Mouse (Mus musculus) testis, postnatal 14 days (tissue): ENCODE data around the gene Bend5.

Experiments
- DNase-seq: peaks from one replicate; pipeline ENCODE4 v3.0.0; 2021; ENCODE audit warnings: low spot score

Gene Bend5

DNA sequence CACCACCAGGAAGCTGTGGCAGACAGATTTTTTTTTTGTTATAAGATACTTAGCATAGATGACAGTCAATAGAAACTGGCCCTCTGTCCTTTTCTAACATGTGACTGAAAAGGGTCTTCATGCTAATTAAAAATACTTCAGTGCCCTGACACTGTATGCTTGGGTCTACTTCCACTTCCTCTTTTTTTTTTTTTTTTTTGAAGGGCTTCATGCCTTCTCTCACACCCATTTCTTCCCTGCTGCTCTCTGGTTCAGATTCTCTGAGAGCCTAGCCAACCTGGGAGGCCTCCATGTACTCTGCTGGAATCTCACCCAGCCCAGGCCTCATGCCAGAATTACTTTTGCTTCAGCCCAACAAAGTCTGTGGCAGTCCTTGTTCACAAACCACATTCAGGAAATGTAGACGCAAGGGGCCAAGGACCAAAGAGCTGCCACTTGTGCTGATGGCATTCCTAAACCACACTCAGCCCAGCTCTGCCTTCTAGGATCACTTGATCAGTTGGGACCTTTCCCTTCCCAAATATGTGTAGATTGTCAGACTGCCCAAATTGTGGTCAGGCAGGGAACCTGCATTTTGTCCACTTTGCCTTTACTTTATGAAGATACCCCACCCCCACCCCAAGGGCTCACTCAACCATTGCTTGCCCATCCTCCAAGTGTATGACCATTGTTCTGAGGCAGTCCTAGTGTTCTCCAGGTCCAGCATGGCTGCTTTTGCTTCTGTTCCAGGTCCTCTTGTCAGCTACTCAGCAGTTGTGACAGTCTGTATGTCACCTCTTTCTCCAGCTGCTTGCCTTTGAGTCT lies 27.8 kb downstream of the Bend5 start:
- peak; percentile 65 for DNase-seq

DNA sequence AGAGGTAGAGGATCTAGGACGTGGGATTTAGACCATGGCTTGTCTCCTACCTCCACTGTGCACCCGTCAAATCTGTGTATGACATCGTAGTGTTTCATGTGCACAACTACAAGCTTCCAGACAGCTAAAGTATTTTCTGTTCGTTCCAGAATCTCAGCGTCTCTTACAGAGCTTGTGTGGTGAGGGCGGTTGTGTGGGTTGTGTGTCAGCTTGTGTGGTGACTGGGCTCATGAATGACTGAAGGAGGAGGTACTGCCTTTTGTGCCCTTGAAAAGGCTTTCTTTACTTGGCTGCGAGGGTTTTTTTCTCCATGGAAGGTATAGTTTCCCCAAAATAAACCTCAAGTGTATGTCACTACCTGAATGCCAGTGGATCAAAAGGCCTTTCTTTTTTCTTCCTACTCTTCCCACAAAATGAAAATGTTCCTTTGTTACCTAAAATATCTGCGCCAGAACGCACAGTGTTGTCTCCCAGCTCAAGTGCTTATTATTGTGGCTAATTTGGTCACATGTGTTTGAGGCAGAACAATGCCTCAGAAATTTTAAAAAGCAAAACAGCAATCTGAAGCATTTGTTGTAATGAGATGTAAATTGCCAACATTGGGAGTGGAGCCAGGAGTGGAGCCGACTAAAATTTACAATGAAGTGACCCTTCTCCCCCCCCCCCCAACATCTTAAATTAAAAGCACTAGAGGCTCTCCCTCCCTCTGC lies 29.3 kb downstream of the Bend5 start:
- no peak for DNase-seq

- DNase-seq, result no peak
Measured at GRCm38 (mm10) chr4:111444616-111445160, 29.9 kb downstream of the Bend5 start.

DNA sequence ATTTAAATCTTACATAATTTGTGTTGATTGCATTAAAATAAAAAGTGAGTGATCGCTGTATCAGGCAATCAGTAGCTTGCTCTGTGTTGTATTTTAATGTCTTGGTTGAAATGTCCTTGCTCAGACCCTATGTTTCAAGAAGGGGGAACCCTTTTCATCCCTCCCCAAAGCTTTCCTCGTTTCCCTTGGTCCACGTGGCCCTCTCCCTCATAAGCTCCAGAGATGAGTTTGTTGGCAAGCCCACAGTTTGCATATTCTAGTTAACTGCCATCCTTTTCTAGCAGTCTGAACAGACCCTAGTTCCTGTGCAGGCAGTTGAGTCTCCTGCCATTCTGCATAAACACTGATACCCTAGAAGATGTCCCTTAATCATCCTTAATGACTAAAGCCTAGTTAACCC lies 33.1 kb downstream of the Bend5 start:
- DNase-seq, result no peak

- DNase-seq, result no peak
Measured at GRCm38 (mm10) chr4:111448586-111448985, 33.8 kb downstream of the Bend5 start.

- no peak for DNase-seq
Measured at GRCm38 (mm10) chr4:111449442-111450199, 34.8 kb downstream of the Bend5 start.

- no peak for DNase-seq
Measured at GRCm38 (mm10) chr4:111451283-111451918, 36.6 kb downstream of the Bend5 start.

DNA sequence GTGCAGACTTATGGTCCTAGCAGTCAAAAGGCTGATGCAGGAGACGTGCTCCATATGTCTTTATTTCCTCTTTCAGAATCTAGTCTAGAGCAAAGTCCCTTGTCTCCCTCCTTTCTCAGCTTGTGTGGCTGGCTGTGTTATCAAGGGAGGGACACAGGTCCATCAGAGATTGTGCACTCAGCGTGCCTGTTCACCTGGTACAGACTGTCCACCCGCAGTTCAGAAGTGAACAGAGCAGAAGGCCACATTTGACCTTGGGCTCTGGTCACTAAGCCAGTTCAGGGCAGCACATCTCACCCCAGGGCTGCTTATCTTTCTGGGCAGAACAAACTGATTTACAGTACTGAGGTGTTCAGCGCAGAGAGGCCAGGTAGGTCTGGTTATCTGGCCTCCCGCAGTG lies 37.4 kb downstream of the Bend5 start:
- no peak for DNase-seq

DNA sequence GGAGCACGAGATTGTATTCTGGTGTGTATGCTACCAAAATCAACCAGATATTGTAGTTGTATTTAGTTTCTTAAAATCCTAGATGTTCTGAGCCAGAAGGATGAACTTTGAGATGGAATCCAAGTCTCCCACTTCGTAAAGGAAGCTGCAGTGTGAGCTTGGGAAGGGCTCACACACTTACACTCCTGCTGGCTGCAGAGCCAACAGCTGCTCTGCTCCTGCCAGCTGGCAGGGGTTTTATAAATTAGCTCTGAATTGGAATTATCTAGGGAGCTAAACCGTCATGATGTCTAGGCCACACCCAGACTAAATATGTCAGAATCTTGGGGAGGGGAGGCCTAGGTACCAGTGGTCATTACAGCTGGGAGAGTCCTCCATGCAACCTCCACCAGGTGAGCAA lies 38.5 kb downstream of the Bend5 start:
- no peak for DNase-seq

GRCm38 (mm10) chr4:111455621-111456020 lies 40.8 kb downstream of the Bend5 start:
- DNase-seq, result no peak

DNA sequence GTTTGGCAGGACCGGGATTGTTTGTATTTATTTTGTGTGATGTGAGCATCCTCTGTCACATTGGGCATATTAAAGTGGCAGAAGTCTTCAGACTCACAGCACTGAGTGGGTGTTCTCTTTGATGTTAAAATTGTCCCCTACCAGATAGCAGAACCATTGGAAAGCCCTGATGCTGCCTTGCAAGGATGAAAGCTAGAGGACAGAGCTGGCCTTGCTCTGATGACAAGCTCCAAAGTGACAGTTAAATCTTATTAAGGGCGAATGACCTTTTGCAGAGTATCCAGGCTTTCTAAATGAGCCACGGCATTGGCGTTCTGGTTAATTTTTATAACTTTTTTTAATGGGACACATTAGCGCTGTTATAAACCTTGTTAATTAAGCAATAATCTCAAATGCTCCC lies 42.8 kb downstream of the Bend5 start:
- DNase-seq, result no peak

- DNase-seq, result no peak
Measured at GRCm38 (mm10) chr4:111467293-111467773, 52.5 kb downstream of the Bend5 start.

DNA sequence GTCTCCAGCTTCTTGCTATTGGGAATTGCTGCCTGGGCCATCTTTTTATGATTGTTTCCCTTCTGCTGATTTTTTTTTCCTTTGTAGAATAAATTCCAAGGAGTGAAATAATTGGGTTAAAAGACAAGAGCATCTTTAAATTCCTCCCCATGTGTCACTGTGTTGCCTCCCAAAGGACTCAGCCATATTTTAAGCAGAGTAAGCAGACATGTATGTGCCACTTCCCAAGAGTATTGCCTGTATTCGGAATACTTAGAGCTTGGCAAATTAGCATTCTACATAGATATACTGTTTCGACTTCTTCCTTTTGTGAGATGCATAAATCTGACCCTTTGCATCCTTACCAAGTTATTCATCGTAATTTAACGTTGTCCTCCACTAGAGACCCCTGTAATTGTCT lies 53.0 kb downstream of the Bend5 start:
- DNase-seq, result no peak

GRCm38 (mm10) chr4:111469847-111470246 lies 55.0 kb downstream of the Bend5 start:
- DNase-seq, result no peak

DNA sequence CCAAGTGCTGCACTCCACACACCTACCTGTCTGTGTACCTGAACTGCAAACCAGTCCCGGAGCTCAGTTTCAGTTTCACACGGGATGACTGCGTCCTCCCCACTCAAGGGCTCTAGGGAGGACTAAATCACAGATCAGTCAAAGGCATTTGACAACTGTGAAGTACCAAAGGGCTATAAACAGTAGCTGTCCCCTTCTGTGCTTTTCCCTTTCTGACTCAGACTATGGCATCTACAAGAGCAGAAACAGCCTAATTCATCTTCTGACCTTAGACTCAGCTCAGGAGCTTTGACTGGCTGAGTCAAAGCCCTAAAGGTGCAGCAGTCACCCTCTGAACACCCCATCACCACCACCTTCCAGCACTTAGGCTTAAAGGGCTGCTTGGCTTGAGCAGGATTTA lies 56.9 kb downstream of the Bend5 start:
- DNase-seq, result no peak

DNA sequence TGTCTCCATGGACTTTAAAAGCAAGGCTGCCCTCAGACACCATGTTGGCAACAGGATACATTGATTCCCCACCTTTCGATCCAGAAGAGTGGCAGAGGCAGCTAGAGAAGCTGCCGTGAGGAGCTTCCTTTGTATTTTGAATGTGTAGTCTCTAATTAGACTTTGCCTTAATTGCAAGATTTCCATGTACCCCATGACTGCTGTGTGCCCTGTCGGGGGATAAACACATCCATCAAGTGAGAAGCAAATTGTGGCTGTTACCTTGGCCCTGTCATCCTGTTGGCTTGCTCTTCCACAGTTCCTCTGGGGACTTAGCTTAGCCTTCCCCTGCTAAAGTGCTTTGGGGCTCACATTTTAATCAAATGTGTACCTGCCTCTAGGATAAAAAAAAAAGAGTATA lies 57.7 kb downstream of the Bend5 start:
- DNase-seq, result no peak

GRCm38 (mm10) chr4:111473014-111473413 lies 58.2 kb downstream of the Bend5 start:
- DNase-seq, result no peak

DNA sequence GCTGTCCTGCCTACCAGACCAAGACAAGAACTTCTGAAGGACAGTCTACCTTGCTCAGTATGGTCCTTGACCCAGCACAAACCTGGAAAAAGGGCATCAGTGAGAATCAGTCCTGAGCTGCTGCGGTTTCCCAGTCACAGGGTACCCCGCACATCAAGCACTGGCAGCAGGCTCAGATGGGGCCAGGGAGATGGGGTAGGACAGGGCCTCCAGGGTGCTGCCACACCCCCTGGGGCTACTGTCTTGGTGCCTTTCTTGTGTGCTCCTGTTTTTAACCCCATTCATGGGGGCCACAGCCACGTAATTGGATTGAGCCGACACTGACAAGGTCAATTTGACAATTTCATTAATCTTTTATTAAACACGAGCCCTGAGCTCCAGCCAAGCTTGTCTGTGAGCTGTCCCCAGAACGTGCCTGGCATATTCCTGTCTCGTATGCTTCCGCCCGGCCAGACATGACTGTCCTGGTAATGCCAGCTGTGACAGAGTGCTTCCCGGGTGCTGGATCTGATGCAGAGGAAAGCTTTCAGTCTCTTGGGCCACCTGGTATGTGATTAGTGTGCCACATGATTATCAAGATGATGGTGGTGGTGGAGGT lies 60.7 kb downstream of the Bend5 start:
- DNase-seq, result no peak

- no peak for DNase-seq
Measured at GRCm38 (mm10) chr4:111477507-111477906, 62.7 kb downstream of the Bend5 start.

DNA sequence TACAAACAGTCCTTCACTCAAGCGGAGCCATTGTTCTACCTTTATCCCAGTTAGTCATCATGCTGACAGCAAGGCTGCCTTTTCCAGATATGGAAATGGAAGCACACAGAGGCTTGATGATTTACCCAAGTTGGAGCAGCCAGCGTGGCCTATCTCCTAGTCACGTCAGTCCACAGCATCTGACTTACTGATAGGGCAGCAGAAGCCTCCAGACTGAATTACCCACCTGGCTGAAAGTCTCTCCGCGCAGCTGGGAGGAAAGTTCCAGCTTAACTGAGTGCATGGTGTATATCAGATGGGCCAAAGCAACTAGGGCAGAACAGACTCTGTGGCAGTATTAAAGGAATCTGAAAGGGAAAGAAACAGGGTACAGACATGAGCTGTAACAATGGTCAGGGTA lies 68.7 kb downstream of the Bend5 start:
- DNase-seq, result no peak

- no peak for DNase-seq
Measured at GRCm38 (mm10) chr4:111485189-111485588, 70.4 kb downstream of the Bend5 start.

- DNase-seq, result no peak
Measured at GRCm38 (mm10) chr4:111486187-111486586, 71.4 kb downstream of the Bend5 start.
